Mouse (Mus musculus): ENCODE results near the gene Gm42669. TPM values are rescaled to one million over a fixed set of nuclear protein-coding genes. Genes with fewer than 3 reads are reported as not detected.

Gene Gm42669
- 0.16 and 0.18 TPM in 2 replicates for polyA plus RNA-seq (2015; fragmentation: Nextera tagmentation; extraction: Ambion mirVana)

- no peak for DNase-seq (ENCODE audit: low spot score)
- WGBS = 54% methylated on average over 4 of the region's 4 CpGs
- Histone ChIP-seq H3K4me3 (replicated peaks; ENCODE audit: low read depth, low read length) (no peak within 1 kb of the TSS), H3K36me3 (ENCODE audit: insufficient read depth, low read length) (no peaks in the 10 kb centered on the region), H3K9ac (ENCODE audit: low read depth, low read length) (no peak within 1 kb of the TSS), H3K4me2 (ENCODE audit: low read length) (no peak within 1 kb of the TSS), H3K4me1 (replicated peaks; ENCODE audit: insufficient read depth, low read length) (no peaks in the 10 kb centered on the region), H3K9me3 (replicated peaks; ENCODE audit: low read length) (no peaks in the 10 kb centered on the region), H3K27me3 (ENCODE audit: insufficient read depth, low read length) (no peaks in the 10 kb centered on the region), H3K27ac (no peak within 1 kb of the TSS)
- ATAC-seq (replicated peaks; ENCODE audit: low FRiP score, low read depth) = no peak
- TF ChIP-seq CTCF (IDR thresholded peaks at IDR 0.05; ENCODE audit: low read depth) = no peak
Observed at GRCm38 (mm10) chr5:107507321-107507720, at the start of gene Gm42669. Gene Gm42669, plus strand, starts transcription at chr5:107507621.

- Histone ChIP-seq H3K4me2 (ENCODE audit: low read length) (no peak overlapping the region), H3K4me3 (replicated peaks; ENCODE audit: low read depth, low read length) (no peak overlapping the region), H3K4me1 (replicated peaks; ENCODE audit: insufficient read depth, low read length) (no peaks in the 10 kb centered on the region), H3K9me3 (replicated peaks; ENCODE audit: low read length) (no peaks in the 10 kb centered on the region), H3K27me3 (ENCODE audit: insufficient read depth, low read length) (no peaks in the 10 kb centered on the region), H3K27ac (no peak overlapping the region), H3K36me3 (ENCODE audit: insufficient read depth, low read length) (no peaks in the 10 kb centered on the region), H3K9ac (ENCODE audit: low read depth, low read length) (no peak overlapping the region)
- ATAC-seq (replicated peaks; ENCODE audit: low FRiP score, low read depth) = no peak
- 95% methylated on average over 4 of the region's 4 CpGs for WGBS
- DNase-seq (ENCODE audit: low spot score) = no peak
- no peak for TF ChIP-seq CTCF (IDR thresholded peaks at IDR 0.05; ENCODE audit: low read depth)
Observed at GRCm38 (mm10) chr5:107462147-107463076, 45.0 kb upstream of the Gm42669 start.

GRCm38 (mm10) chr5:107466501-107466900 is 40.9 kb upstream of the Gm42669 start:
- no peak for TF ChIP-seq CTCF (IDR thresholded peaks at IDR 0.05; ENCODE audit: low read depth)
- WGBS = 65% methylated on average over 5 of the region's 5 CpGs
- Histone ChIP-seq H3K27ac (no peak overlapping the region), H3K4me1 (replicated peaks; ENCODE audit: insufficient read depth, low read length) (no peaks in the 10 kb centered on the region), H3K4me3 (replicated peaks; ENCODE audit: low read depth, low read length) (no peak overlapping the region), H3K36me3 (ENCODE audit: insufficient read depth, low read length) (peaks cover 9% of the 10 kb centered on the region; the same call in 1 of the 2 replicates), H3K4me2 (ENCODE audit: low read length) (no peak overlapping the region), H3K27me3 (ENCODE audit: insufficient read depth, low read length) (no peaks in the 10 kb centered on the region), H3K9me3 (replicated peaks; ENCODE audit: low read length) (no peaks in the 10 kb centered on the region), H3K9ac (ENCODE audit: low read depth, low read length) (no peak overlapping the region)
- DNase-seq (ENCODE audit: low spot score) (no peak), ATAC-seq (replicated peaks; ENCODE audit: low FRiP score, low read depth) (no peak)

- no peak for DNase-seq (ENCODE audit: low spot score)
- H3K4me3 ChIP-seq (replicated peaks; ENCODE audit: low read depth, low read length) = no peak overlapping the region
- no peaks in the 10 kb centered on the region for H3K9me3 ChIP-seq (replicated peaks; ENCODE audit: low read length)
- H3K27me3 ChIP-seq (ENCODE audit: insufficient read depth, low read length) = no peaks in the 10 kb centered on the region
- ATAC-seq (replicated peaks; ENCODE audit: low FRiP score, low read depth) = no peak
- TF ChIP-seq CTCF (IDR thresholded peaks at IDR 0.05; ENCODE audit: low read depth) = no peak
- WGBS = 82% methylated on average over 4 of the region's 4 CpGs
- no peak overlapping the region for H3K9ac ChIP-seq (ENCODE audit: low read depth, low read length)
- no peak overlapping the region for H3K4me2 ChIP-seq (ENCODE audit: low read length)
- H3K27ac ChIP-seq = no peak overlapping the region
- no peaks in the 10 kb centered on the region for H3K4me1 ChIP-seq (replicated peaks; ENCODE audit: insufficient read depth, low read length)
- H3K36me3 ChIP-seq (ENCODE audit: insufficient read depth, low read length) = peaks cover 9% of the 10 kb centered on the region; the same call in 1 of the 2 replicates
Observed at GRCm38 (mm10) chr5:107467098-107467497, 40.3 kb upstream of the Gm42669 start.

DNA sequence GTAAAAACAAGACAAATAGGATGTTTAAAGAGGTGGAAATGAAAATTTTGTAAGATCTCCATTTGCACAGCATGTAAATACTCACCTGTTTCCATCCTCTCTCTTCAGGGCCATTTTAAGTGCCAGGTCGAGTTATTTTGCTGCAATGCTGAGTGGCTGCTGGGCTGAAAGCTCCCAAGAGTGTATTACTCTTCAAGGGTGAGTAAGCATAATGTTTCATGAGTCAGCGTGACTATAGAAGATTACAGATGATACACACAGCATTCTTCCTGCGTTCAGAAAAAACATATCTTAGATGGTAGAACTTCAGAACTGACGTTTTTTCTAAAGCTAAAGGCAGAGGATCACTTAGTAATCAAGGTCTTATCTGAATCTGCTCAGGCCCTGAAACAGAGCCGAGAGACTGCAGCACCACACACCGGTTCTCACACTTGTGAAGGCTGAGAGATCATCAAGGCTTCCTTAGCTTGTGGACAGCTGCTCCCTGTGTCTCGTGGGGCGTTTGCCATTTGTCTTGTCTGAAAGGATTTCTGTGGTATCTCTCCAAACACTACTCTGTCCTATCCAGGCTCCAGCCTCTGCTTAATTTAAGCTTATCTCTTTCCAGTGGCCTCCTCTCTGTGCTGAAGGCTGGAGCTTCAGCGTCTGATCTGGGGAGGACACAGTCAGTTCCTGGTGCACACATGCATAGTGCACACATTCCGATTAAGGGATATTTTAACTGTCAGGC is 36.7 kb upstream of the Gm42669 start:
- DNase-seq (ENCODE audit: low spot score) = no peak
- Histone ChIP-seq H3K4me3 (replicated peaks; ENCODE audit: low read depth, low read length) (no peak overlapping the region), H3K4me2 (ENCODE audit: low read length) (no peak overlapping the region), H3K9ac (ENCODE audit: low read depth, low read length) (no peak overlapping the region), H3K4me1 (replicated peaks; ENCODE audit: insufficient read depth, low read length) (no peaks in the 10 kb centered on the region), H3K27ac (no peak overlapping the region), H3K36me3 (ENCODE audit: insufficient read depth, low read length) (peaks cover 9% of the 10 kb centered on the region; the same call in 1 of the 2 replicates), H3K27me3 (ENCODE audit: insufficient read depth, low read length) (no peaks in the 10 kb centered on the region), H3K9me3 (replicated peaks; ENCODE audit: low read length) (no peaks in the 10 kb centered on the region)
- TF ChIP-seq CTCF (IDR thresholded peaks at IDR 0.05; ENCODE audit: low read depth) = no peak
- ATAC-seq (replicated peaks; ENCODE audit: low FRiP score, low read depth) = no peak
- WGBS = 69% methylated on average over 10 of the region's 10 CpGs

- Histone ChIP-seq H3K27me3 (ENCODE audit: insufficient read depth, low read length) (no peaks in the 10 kb centered on the region), H3K9me3 (replicated peaks; ENCODE audit: low read length) (no peaks in the 10 kb centered on the region), H3K4me3 (replicated peaks; ENCODE audit: low read depth, low read length) (no peak overlapping the region), H3K27ac (no peak overlapping the region), H3K36me3 (ENCODE audit: insufficient read depth, low read length) (no peaks in the 10 kb centered on the region), H3K4me1 (replicated peaks; ENCODE audit: insufficient read depth, low read length) (no peaks in the 10 kb centered on the region), H3K4me2 (ENCODE audit: low read length) (no peak overlapping the region), H3K9ac (ENCODE audit: low read depth, low read length) (no peak overlapping the region)
- DNase-seq (ENCODE audit: low spot score) (no peak), ATAC-seq (replicated peaks; ENCODE audit: low FRiP score, low read depth) (no peak)
- WGBS = 95% methylated on average over 2 of the region's 2 CpGs
- no peak for TF ChIP-seq CTCF (IDR thresholded peaks at IDR 0.05; ENCODE audit: low read depth)
Observed at GRCm38 (mm10) chr5:107480194-107480593, 27.2 kb upstream of the Gm42669 start.
